Mouse (Mus musculus) cortical plate, adult 2 months (tissue): ENCODE measurements at regions not wholly inside any gene's neighbourhood (a gene's known extent, or its start where the extent isn't known, plus 50 kb on each side); places are given as distances from the start of the nearest gene placed in this dataset.

Experiments
- CTCF ChIP-seq: fragments of 200-500 bp; IDR thresholded peaks from 2 replicates; pipeline ENCODE4 v1.5.1; 2011; ENCODE audit warnings: mild to moderate bottlenecking, control low read depth, low read length; ENCODE audit not compliant: insufficient read depth; ENCODE audit errors: extremely low read depth
- POLR2A ChIP-seq: fragments of 200-500 bp; IDR thresholded peaks from 2 replicates; pipeline ENCODE4 v1.6.1; 2011; ENCODE audit warnings: mild to moderate bottlenecking, low read length, control low read depth; ENCODE audit not compliant: insufficient read depth; ENCODE audit errors: extremely low read depth

- TF ChIP-seq CTCF: no peak
- no peak for TF ChIP-seq POLR2A
Measured at GRCm38 (mm10) chr5:82733707-82734106, 621.3 kb downstream of the Tecrl start.
